9 mouse cellular contexts compared by ENCODE assay signal in the genomic region with DNA sequence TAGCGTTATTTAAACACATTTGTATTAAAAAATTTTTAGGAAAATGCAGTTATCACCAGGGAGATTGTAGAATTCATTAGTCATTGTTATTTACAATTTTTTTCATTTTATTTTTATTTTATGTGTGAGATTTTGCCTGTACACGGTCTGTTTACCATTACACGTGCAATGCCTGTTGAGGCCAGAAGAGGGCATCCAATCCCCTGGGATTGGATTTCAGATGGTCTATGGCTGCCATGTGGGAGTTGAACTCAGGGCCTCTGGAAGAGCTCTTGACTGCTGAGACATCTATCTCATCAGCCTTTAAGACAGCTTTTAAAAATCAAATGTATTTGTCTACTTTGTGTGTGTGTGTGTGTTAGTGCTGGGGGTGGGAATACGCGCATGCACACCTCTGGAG. TPM values are rescaled to one million over a fixed set of nuclear protein-coding genes. Genes with fewer than 3 reads are reported as not detected.
DNase-seq lines count a peak whose midpoint lies in the region; ATAC-seq and TF ChIP-seq lines count a peak whose summit lies in the region.
"Had no signal": no experiment of that assay in that cellular context is flagged by ENCODE, and none has a peak within 500 bp of the region (broad histone marks: within the 10 kb centered on the region; RNA-seq: fewer than 3 reads in every experiment).

No protein-coding gene starts in this region.

- no peak overlapping the region for H3K4me2 ChIP-seq in limb, embryonic 11.5 days (ENCODE audit: low read depth, severe bottlenecking)
- H3K4me2 ChIP-seq in liver, embryonic 14.5 days (ENCODE audit: low read depth): no peak overlapping the region
- H3K4me2 ChIP-seq: heart, embryonic 15.5 days had no signal

- WGBS in limb, embryonic 11.5 days: 72% methylated on average over 5 of the region's 5 CpGs
- WGBS in limb, embryonic 10.5 days: 73% methylated on average over 5 of the region's 5 CpGs
- WGBS in liver, embryonic 14.5 days (ENCODE audit: insufficient replicate concordance): 51% methylated on average over 5 of the region's 5 CpGs

- no peak overlapping the region for H3K4me3 ChIP-seq in limb, embryonic 11.5 days (ENCODE audit: low read depth, low read length)
- H3K4me3 ChIP-seq in limb, embryonic 10.5 days: no peak overlapping the region
- no peak overlapping the region for H3K4me3 ChIP-seq in liver, embryonic 14.5 days (ENCODE audit: insufficient read depth in 1 of 2, low read depth in 2 of 2, low read length in 2 of 2)
- H3K4me3 ChIP-seq: heart, embryonic 15.5 days had no signal

- no peak for ATAC-seq in limb, embryonic 11.5 days (ENCODE audit: insufficient number of reproducible peaks, low FRiP score, low TSS enrichment, low read depth)
- no peak for ATAC-seq in liver, embryonic 14.5 days (ENCODE audit: insufficient read depth)
- no peak for ATAC-seq in activated CD4-positive, CD25-positive, alpha-beta regulatory T cell, adult 4 months

- no peaks in the 10 kb centered on the region; the same call in 1 of the 2 replicates for H3K36me3 ChIP-seq in limb, embryonic 11.5 days (ENCODE audit: control insufficient read depth, insufficient read depth, low read length)
- peaks cover 14% of the 10 kb centered on the region for H3K36me3 ChIP-seq in limb, embryonic 10.5 days
- H3K36me3 ChIP-seq in liver, embryonic 14.5 days (replicated peaks; ENCODE audit: control insufficient read depth, insufficient read depth, low read depth): peaks cover 3% of the 10 kb centered on the region; the same call in 1 of the 2 replicates

- no peak overlapping the region for H3K9ac ChIP-seq in limb, embryonic 11.5 days (ENCODE audit: low read length)
- H3K9ac ChIP-seq in liver, embryonic 14.5 days (replicated peaks): no peak overlapping the region
- H3K9ac ChIP-seq: heart, embryonic 15.5 days had no signal

- peak; percentile 78 for TF ChIP-seq CTCF in liver, embryonic 14.5 days (IDR thresholded peaks at IDR 0.05; ENCODE audit: low read depth)

- H3K27ac ChIP-seq in limb, embryonic 11.5 days (replicated peaks; ENCODE audit: low read depth, low read length): no peak overlapping the region
- no peak overlapping the region for H3K27ac ChIP-seq in limb, embryonic 10.5 days
- no peak overlapping the region for H3K27ac ChIP-seq in liver, embryonic 14.5 days
- H3K27ac ChIP-seq: heart, embryonic 15.5 days had no signal

- TF ChIP-seq EP300 in liver, embryonic 14.5 days (IDR thresholded peaks at IDR 0.05; ENCODE audit: low read depth): no peak

- no peaks in the 10 kb centered on the region for H3K9me3 ChIP-seq in limb, embryonic 11.5 days (ENCODE audit: control insufficient read depth, low read length)
- no peaks in the 10 kb centered on the region for H3K9me3 ChIP-seq in limb, embryonic 10.5 days (replicated peaks)
- H3K9me3 ChIP-seq in liver, embryonic 14.5 days (ENCODE audit: control insufficient read depth, low read length): no peaks in the 10 kb centered on the region
- H3K9me3 ChIP-seq: heart, embryonic 15.5 days had no signal

- DNase-seq in embryo, embryonic 10 days (ENCODE audit: low spot score): peak; percentile 37
- DNase-seq in embryo, embryonic 11 days: no peak
- peak; percentile 53 for DNase-seq in limb, embryonic 11.5 days (ENCODE audit: low spot score)
- DNase-seq in limb, embryonic 10.5 days (ENCODE audit: low spot score): no peak
- DNase-seq in MN1 (ENCODE audit: low spot score): peak; percentile 32
- DNase-seq in liver, embryonic 14.5 days (ENCODE audit: low read depth in 3 of 3, low spot score in 3 of 3): no peak
- DNase-seq in heart, adult 8-10 months (ENCODE audit: low spot score): no peak

- H3K27me3 ChIP-seq in limb, embryonic 11.5 days (ENCODE audit: control insufficient read depth, insufficient read depth, low read length): no peaks in the 10 kb centered on the region
- no peaks in the 10 kb centered on the region for H3K27me3 ChIP-seq in limb, embryonic 10.5 days (ENCODE audit: low read depth, poor library complexity, severe bottlenecking)
- no peaks in the 10 kb centered on the region for H3K27me3 ChIP-seq in liver, embryonic 14.5 days (ENCODE audit: control insufficient read depth, insufficient read depth, low read length)
- H3K27me3 ChIP-seq: heart, embryonic 15.5 days had no signal

- H3K4me1 ChIP-seq in limb, embryonic 11.5 days (ENCODE audit: control insufficient read depth, insufficient read depth, low read length): peaks cover 6% of the 10 kb centered on the region; the same call in 1 of the 2 replicates
- H3K4me1 ChIP-seq in limb, embryonic 10.5 days: peaks cover 23% of the 10 kb centered on the region
- peaks cover 0 to 4% of the 10 kb centered on the region in 2 experiments; a peak in 1 of 4 replicates for H3K4me1 ChIP-seq in liver, embryonic 14.5 days (replicated peaks; ENCODE audit: control insufficient read depth in 2 of 2, insufficient read depth in 2 of 2, low read length in 1 of 2)

RNA-seq across cellular contexts. Expression of a gene that starts 2.0 kb away (rescaled TPM):
- polyA plus RNA-seq in limb, embryonic 11.5 days (2014; fragmentation: Nextera tagmentation; extraction: Ambion mirVana): 68.8 and 75.2 TPM in 2 replicates
- 76.0 and 87.9 TPM in 2 replicates for polyA plus RNA-seq in limb, embryonic 10.5 days (2016; fragmentation: Nextera tagmentation; extraction: Ambion mirVana)
- polyA plus RNA-seq in liver, embryonic 14.5 days (2012; rRNA removed): 11.1 and 16.1 TPM in 2 replicates
- polyA plus RNA-seq in liver, embryonic 14.5 days (2014; fragmentation: Nextera tagmentation; extraction: Ambion mirVana): 45.3 and 47.1 TPM in 2 replicates
- polyA plus RNA-seq in activated CD4-positive, CD25-positive, alpha-beta regulatory T cell, adult 4 months (2017; shearing (Covaris generic)): 100 to 1,000 TPM in 1 of 2 experiments, 10 to 100 TPM in 1; 94.1 to 113 TPM
- 10 to 100 TPM in 1 of 4 experiments, 1 to 10 TPM in 3; 3.7 to 11.8 (median 5.5) TPM for total RNA-seq in heart, adult 8-10 months (2022)

RNA-seq across cellular contexts. Expression of a gene that starts 21.4 kb away (rescaled TPM):
- 244 and 246 TPM in 2 replicates for polyA plus RNA-seq in limb, embryonic 11.5 days (2014; fragmentation: Nextera tagmentation; extraction: Ambion mirVana)
- polyA plus RNA-seq in limb, embryonic 10.5 days (2016; fragmentation: Nextera tagmentation; extraction: Ambion mirVana): 227 and 229 TPM in 2 replicates
- 16.6 and 28.4 TPM in 2 replicates for polyA plus RNA-seq in liver, embryonic 14.5 days (2012; rRNA removed)
- polyA plus RNA-seq in liver, embryonic 14.5 days (2014; fragmentation: Nextera tagmentation; extraction: Ambion mirVana): 83.6 and 88.2 TPM in 2 replicates
- 10 to 100 TPM; 33.4 to 40.0 TPM for polyA plus RNA-seq in activated CD4-positive, CD25-positive, alpha-beta regulatory T cell, adult 4 months (2017; shearing (Covaris generic))
- total RNA-seq in heart, adult 8-10 months (2022): 10 to 100 TPM; 80.2 to 90.5 (median 84.3) TPM

Comparison
In these comparisons a context has a peak if more than half of its experiments do, and no peak if none do; other contexts are left out.
1. DNase-seq: peak in embryo, embryonic 10 days (single experiment), limb, embryonic 11.5 days (single experiment) and MN1 (single experiment); none in embryo, embryonic 11 days (single experiment), limb, embryonic 10.5 days (single experiment), liver, embryonic 14.5 days (0 of 3) and heart, adult 8-10 months (single experiment).